Mouse (Mus musculus) adrenal gland, postnatal 0 days (tissue): ENCODE data around the gene Prrg2. TPM values are rescaled to one million over a fixed set of nuclear protein-coding genes. Genes with fewer than 3 reads are reported as not detected.

Source experiments
- microRNA-seq: library from miRNA; unstranded; fragments of <30 nt; microRNA quantifications from one replicate; pipeline ENCODE4, GENCODE M21; 2016; ENCODE audit warnings: borderline replicate concordance; ENCODE audit not compliant: insufficient number of aligned reads
- polyA plus RNA-seq: library from polyadenylated mRNA; unstranded; fragments of >200 nt; fragmentation: Nextera tagmentation; extraction: Ambion mirVana; gene quantifications from 2 replicates; pipeline ENCODE4 v1.2.1, GENCODE M21; 2015

Prrg2 gene
- polyA plus RNA-seq = 21.2 and 23.8 TPM in 2 replicates

GRCm38 (mm10) chr7:45062239-45062835 lies at the start of gene Prrg2, which contains the start of gene Nosip:
Gene Prrg2, minus strand, starts transcription at chr7:45062677.
Gene Nosip, plus strand, starts transcription at chr7:45062429.

GRCm38 (mm10) chr7:45103652-45104180 lies 41.2 kb upstream of the Prrg2 start, which contains the start of gene Fcgrt:
Gene Fcgrt, minus strand, starts transcription at chr7:45103851.

GRCm38 (mm10) chr7:45092048-45092447 lies 29.6 kb upstream of the Prrg2 start, which contains the start of gene Rcn3:
Gene Rcn3, minus strand, starts transcription at chr7:45092221.

GRCm38 (mm10) chr7:45052862-45053116 lies 9.7 kb downstream of the Prrg2 start, which contains the start of gene Prr12:
Gene Prr12, minus strand, starts transcription at chr7:45052881.

GRCm38 (mm10) chr7:45017242-45018061 lies 45.0 kb downstream of the Prrg2 start, which contains the start of gene Rras:
Gene Rras, plus strand, starts transcription at chr7:45017961.

GRCm38 (mm10) chr7:45015957-45016612 lies 46.4 kb downstream of the Prrg2 start, which contains the start of gene Scaf1:
Gene Scaf1, minus strand, starts transcription at chr7:45016363.

Small RNA genes lying within 50 kb of the gene (microRNA-seq; reads per million reads assigned to microRNA genes)
- gene Mir7054 = not detected

Other genes with a start within 250 kb of the Prrg2 start
- gene Nup62, start 246.6 kb downstream of the Prrg2 start, polyA plus RNA-seq = 40.4 and 43.1 TPM in 2 replicates
- 0.52 and 1.9 TPM in 2 replicates for gene Il4i1, start 246.3 kb downstream of the Prrg2 start, polyA plus RNA-seq
- 8.1 and 9.7 TPM in 2 replicates for gene Atf5, start 246.0 kb downstream of the Prrg2 start, polyA plus RNA-seq
- 103 and 124 TPM in 2 replicates for gene Akt1s1, start 213.7 kb downstream of the Prrg2 start, polyA plus RNA-seq
- gene Tbc1d17, start 213.6 kb downstream of the Prrg2 start, polyA plus RNA-seq = 74.5 and 99.1 TPM in 2 replicates
- gene Pnkp, start 205.5 kb downstream of the Prrg2 start, polyA plus RNA-seq = 41.8 and 51.0 TPM in 2 replicates
- gene Ptov1, start 192.9 kb downstream of the Prrg2 start, polyA plus RNA-seq = 305 and 336 TPM in 2 replicates
- 65.4 and 92.8 TPM in 2 replicates for gene Med25, start 170.0 kb downstream of the Prrg2 start, polyA plus RNA-seq
- 23.0 and 35.1 TPM in 2 replicates for gene Fuz, start 166.6 kb downstream of the Prrg2 start, polyA plus RNA-seq
- gene Ap2a1, start 133.2 kb downstream of the Prrg2 start, polyA plus RNA-seq = 49.4 and 50.6 TPM in 2 replicates
- 0.17 and 0.46 TPM in 2 replicates for gene Tsks, start 119.5 kb downstream of the Prrg2 start, polyA plus RNA-seq
- 23.0 and 24.9 TPM in 2 replicates for gene Cpt1c, start 87.8 kb downstream of the Prrg2 start, polyA plus RNA-seq
- 247 and 271 TPM in 2 replicates for gene Prmt1, start 76.1 kb downstream of the Prrg2 start, polyA plus RNA-seq
- gene Irf3, start 65.0 kb downstream of the Prrg2 start, polyA plus RNA-seq = 56.9 and 79.7 TPM in 2 replicates
- gene Bcl2l12, start 64.0 kb downstream of the Prrg2 start, polyA plus RNA-seq = 16.6 and 25.4 TPM in 2 replicates
- gene Scaf1, start 46.3 kb downstream of the Prrg2 start, polyA plus RNA-seq = 25.1 and 26.8 TPM in 2 replicates
- gene Rras, start 44.7 kb downstream of the Prrg2 start, polyA plus RNA-seq = 69.9 and 80.5 TPM in 2 replicates
- gene Prr12, start 9.8 kb downstream of the Prrg2 start, polyA plus RNA-seq = 4.1 and 6.1 TPM in 2 replicates
- 72.0 and 75.6 TPM in 2 replicates for gene Nosip, start 248 bp downstream of the Prrg2 start, polyA plus RNA-seq
- gene Rcn3, start 29.5 kb upstream of the Prrg2 start, polyA plus RNA-seq = 173 and 202 TPM in 2 replicates
- gene Fcgrt, start 41.2 kb upstream of the Prrg2 start, polyA plus RNA-seq = 193 and 264 TPM in 2 replicates
- gene Rps11, start 61.8 kb upstream of the Prrg2 start, polyA plus RNA-seq = 1,100 and 1,135 TPM in 2 replicates
- gene Rpl13a, start 66.1 kb upstream of the Prrg2 start, polyA plus RNA-seq = 1,896 and 3,552 TPM in 2 replicates
- 1.4 and 2.1 TPM in 2 replicates for gene Gm45713, start 73.6 kb upstream of the Prrg2 start, polyA plus RNA-seq
- gene Flt3l, start 73.8 kb upstream of the Prrg2 start, polyA plus RNA-seq = 6.1 and 11.0 TPM in 2 replicates
- 67.2 and 75.8 TPM in 2 replicates for gene Pih1d1, start 91.6 kb upstream of the Prrg2 start, polyA plus RNA-seq
- 25.3 and 34.0 TPM in 2 replicates for gene Aldh16a1, start 91.9 kb upstream of the Prrg2 start, polyA plus RNA-seq
- 0.11 and 0.16 TPM in 2 replicates for gene Slc17a7, start 101.3 kb upstream of the Prrg2 start, polyA plus RNA-seq
- not detected in 2 replicates for gene Gfy, start 116.9 kb upstream of the Prrg2 start, polyA plus RNA-seq
- not detected in 2 replicates for gene Pth2, start 118.3 kb upstream of the Prrg2 start, polyA plus RNA-seq
- 0.30 and 0.47 TPM in 2 replicates for gene Ccdc155, start 142.2 kb upstream of the Prrg2 start, polyA plus RNA-seq
- gene Dkkl1, start 149.5 kb upstream of the Prrg2 start, polyA plus RNA-seq = 1.6 and 1.8 TPM in 2 replicates
- gene Tead2, start 153.1 kb upstream of the Prrg2 start, polyA plus RNA-seq = 28.7 and 32.9 TPM in 2 replicates
- gene Cd37, start 176.4 kb upstream of the Prrg2 start, polyA plus RNA-seq = 3.9 and 5.3 TPM in 2 replicates
- 0.08 TPM in 1 of 2 replicates, not detected in the other for gene Slc6a16, start 178.4 kb upstream of the Prrg2 start, polyA plus RNA-seq
- not detected in 2 replicates for gene Slc6a21, start 214.8 kb upstream of the Prrg2 start, polyA plus RNA-seq